Mouse (Mus musculus): Measurements from ENCODE around the gene Tbc1d4. TPM values are rescaled to one million over a fixed set of nuclear protein-coding genes. Genes with fewer than 3 reads are reported as not detected.

Tbc1d4 gene
- polyA plus RNA-seq, 1 experiment from 2014 or later = 11.1 TPM

- 41% methylated on average over 7 of the region's 7 CpGs for WGBS
- Histone ChIP-seq H3K9ac (no peak overlapping the region), H3K4me3 (no peak overlapping the region), H3K27me3 (no peaks in the 10 kb centered on the region), H3K36me3 (no peaks in the 10 kb centered on the region), H3K27ac (no peak overlapping the region), H3K9me3 (no peaks in the 10 kb centered on the region), H3K4me2 (replicated peaks) (no peak overlapping the region), H3K4me1 (no peaks in the 10 kb centered on the region)
- no peak for ATAC-seq (ENCODE audit: insufficient number of reproducible peaks, insufficient read depth, low FRiP score, low TSS enrichment)
Measured at GRCm38 (mm10) chr14:101507956-101508355, 101.0 kb downstream of the Tbc1d4 start.

GRCm38 (mm10) chr14:101507146-101507545, 101.8 kb downstream of the Tbc1d4 start:
- Histone ChIP-seq H3K36me3 (no peaks in the 10 kb centered on the region), H3K9me3 (no peaks in the 10 kb centered on the region), H3K9ac (no peak overlapping the region), H3K4me3 (no peak overlapping the region), H3K4me2 (replicated peaks) (no peak overlapping the region), H3K27ac (no peak overlapping the region), H3K4me1 (no peaks in the 10 kb centered on the region), H3K27me3 (no peaks in the 10 kb centered on the region)
- ATAC-seq (ENCODE audit: insufficient number of reproducible peaks, insufficient read depth, low FRiP score, low TSS enrichment) = no peak
- WGBS = 80% methylated on average over 17 of the region's 17 CpGs

- no peaks in the 10 kb centered on the region for H3K4me1 ChIP-seq
- no peaks in the 10 kb centered on the region for H3K27me3 ChIP-seq
- H3K4me3 ChIP-seq = no peak overlapping the region
- no peaks in the 10 kb centered on the region for H3K9me3 ChIP-seq
- no peak overlapping the region for H3K9ac ChIP-seq
- H3K36me3 ChIP-seq = no peaks in the 10 kb centered on the region
- no peak overlapping the region for H3K27ac ChIP-seq
- no peak overlapping the region for H3K4me2 ChIP-seq (replicated peaks)
- ATAC-seq (ENCODE audit: insufficient number of reproducible peaks, insufficient read depth, low FRiP score, low TSS enrichment) = no peak
Measured at GRCm38 (mm10) chr14:101505805-101506204, 103.2 kb downstream of the Tbc1d4 start.

DNA sequence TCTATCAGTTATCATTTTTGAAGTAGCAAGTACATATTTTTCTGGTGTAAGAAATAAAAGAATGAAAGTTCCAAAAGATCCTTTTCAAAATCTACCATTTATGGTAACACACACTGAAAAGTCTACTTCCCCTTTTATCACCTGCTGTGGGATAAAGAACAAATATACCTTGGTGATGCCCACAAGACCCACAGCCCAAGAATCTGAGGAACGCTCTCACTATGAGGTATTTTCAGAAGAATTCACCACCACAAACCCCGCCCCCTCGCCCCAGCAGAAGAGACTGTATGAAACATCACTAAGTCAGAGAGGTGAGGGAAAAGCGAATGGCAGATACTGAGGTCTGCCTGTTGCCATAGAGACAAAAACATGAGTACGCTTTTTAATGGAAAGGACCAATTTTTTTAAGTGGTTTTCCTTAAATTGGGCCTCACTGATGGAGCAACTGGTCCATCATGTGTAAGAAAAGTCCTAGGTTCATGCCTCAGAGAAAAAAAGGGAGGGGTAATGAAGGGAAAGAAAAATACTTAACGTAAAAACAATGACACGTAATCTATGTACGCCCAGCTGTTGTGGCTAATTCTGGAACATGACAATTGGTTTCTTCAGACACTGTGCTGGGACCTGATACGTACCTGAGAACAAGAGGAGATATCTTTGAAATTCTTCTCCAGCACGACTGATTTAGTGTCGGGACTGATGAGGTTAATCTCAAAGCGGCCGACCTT, 104.4 kb downstream of the Tbc1d4 start:
- Histone ChIP-seq H3K4me2 (replicated peaks) (no peak overlapping the region), H3K9ac (no peak overlapping the region), H3K27me3 (no peaks in the 10 kb centered on the region), H3K4me1 (no peaks in the 10 kb centered on the region), H3K36me3 (no peaks in the 10 kb centered on the region), H3K4me3 (no peak overlapping the region), H3K27ac (no peak overlapping the region), H3K9me3 (no peaks in the 10 kb centered on the region)
- 87% methylated on average over 13 of the region's 13 CpGs for WGBS
- ATAC-seq (ENCODE audit: insufficient number of reproducible peaks, insufficient read depth, low FRiP score, low TSS enrichment) = no peak

DNA sequence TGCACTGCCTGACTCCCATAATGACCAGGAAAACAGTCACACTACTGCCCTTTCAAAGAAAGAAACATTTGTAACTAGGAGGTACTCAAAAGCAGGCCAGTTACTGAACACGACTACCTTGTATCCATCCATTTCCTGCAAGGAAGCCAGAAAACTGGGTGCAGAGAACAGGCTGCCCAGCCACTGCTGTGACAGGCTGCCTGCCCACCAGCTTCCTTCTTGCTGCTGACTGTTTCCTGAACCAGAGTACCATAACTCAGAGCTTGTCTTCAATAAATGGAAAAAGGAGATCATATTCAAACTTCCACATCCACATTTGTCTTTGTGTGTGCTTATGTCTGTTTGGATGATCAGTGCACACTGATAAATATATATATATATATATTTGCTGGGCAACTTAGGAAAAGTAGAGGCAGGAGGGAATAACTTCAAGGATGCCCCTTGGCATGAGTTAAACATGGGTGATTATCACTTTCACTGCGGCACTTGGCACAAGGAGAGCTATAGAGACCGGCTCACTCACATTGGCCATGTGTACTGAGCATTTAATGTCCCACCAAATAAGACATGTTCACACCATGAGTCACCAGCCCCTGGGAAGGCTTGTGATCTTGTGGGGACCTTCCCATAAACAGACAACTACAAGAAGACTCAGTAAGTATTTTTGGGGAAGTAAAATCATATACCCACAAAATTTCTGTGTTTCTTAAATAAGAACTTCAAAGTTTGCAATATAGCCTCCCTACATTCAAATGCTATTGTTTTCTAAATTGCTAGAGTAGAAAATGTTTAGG, 105.6 kb downstream of the Tbc1d4 start:
- H3K27me3 ChIP-seq = no peaks in the 10 kb centered on the region
- 81% methylated on average over 3 of the region's 3 CpGs for WGBS
- no peak for ATAC-seq (ENCODE audit: insufficient number of reproducible peaks, insufficient read depth, low FRiP score, low TSS enrichment)
- no peak overlapping the region for H3K4me3 ChIP-seq
- H3K4me2 ChIP-seq (replicated peaks) = no peak overlapping the region
- H3K27ac ChIP-seq = no peak overlapping the region
- no peaks in the 10 kb centered on the region for H3K4me1 ChIP-seq
- no peaks in the 10 kb centered on the region for H3K36me3 ChIP-seq
- H3K9ac ChIP-seq = no peak overlapping the region
- no peaks in the 10 kb centered on the region for H3K9me3 ChIP-seq

DNA sequence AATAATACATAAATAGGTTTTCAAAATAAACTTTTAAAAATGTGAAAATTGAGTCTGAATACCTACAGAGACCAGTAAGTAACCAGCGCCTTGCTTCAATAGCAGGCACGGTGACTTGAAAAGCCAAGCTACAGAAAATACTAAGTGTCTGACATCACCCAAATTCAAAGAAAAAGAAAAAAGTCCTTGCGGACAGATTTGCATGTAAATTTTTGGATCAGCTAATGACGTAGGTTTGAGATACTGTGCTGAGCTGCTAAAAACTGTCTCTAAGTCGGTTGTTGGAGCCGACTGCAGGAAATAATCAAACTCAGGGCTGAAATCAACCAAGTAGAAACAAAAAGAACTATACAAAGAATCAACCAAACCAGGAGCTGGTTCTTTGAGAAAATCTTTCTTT, 107.1 kb downstream of the Tbc1d4 start:
- Histone ChIP-seq H3K4me1 (no peaks in the 10 kb centered on the region), H3K9me3 (no peaks in the 10 kb centered on the region), H3K4me2 (replicated peaks) (no peak overlapping the region), H3K9ac (no peak overlapping the region), H3K27me3 (no peaks in the 10 kb centered on the region), H3K36me3 (no peaks in the 10 kb centered on the region), H3K27ac (no peak overlapping the region), H3K4me3 (no peak overlapping the region)
- ATAC-seq (ENCODE audit: insufficient number of reproducible peaks, insufficient read depth, low FRiP score, low TSS enrichment) = no peak
- WGBS = 79% methylated on average over 6 of the region's 6 CpGs

DNA sequence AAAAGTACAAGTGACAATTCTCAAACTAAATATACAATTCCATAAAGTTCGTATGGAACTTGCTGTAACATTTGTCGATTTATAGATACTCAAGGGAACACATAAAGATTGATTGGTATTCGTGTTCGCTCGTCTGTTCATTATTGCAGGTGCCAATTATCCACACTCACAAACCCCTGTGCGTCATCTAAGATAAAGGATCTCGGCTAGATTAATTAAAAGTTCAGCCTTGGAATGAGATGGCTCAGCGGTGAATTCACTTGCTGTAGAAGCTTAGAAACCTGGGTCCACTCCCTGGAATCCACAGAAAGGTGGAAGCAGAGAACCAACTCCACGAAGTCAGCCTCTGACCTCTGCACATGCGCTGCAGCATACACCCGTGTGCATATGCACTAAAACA, 107.5 kb downstream of the Tbc1d4 start:
- no peak overlapping the region for H3K4me3 ChIP-seq
- H3K4me2 ChIP-seq (replicated peaks) = no peak overlapping the region
- H3K9ac ChIP-seq = no peak overlapping the region
- 87% methylated on average over 11 of the region's 11 CpGs for WGBS
- no peak overlapping the region for H3K27ac ChIP-seq
- no peaks in the 10 kb centered on the region for H3K27me3 ChIP-seq
- no peaks in the 10 kb centered on the region for H3K4me1 ChIP-seq
- no peaks in the 10 kb centered on the region for H3K9me3 ChIP-seq
- no peak for ATAC-seq (ENCODE audit: insufficient number of reproducible peaks, insufficient read depth, low FRiP score, low TSS enrichment)
- no peaks in the 10 kb centered on the region for H3K36me3 ChIP-seq

DNA sequence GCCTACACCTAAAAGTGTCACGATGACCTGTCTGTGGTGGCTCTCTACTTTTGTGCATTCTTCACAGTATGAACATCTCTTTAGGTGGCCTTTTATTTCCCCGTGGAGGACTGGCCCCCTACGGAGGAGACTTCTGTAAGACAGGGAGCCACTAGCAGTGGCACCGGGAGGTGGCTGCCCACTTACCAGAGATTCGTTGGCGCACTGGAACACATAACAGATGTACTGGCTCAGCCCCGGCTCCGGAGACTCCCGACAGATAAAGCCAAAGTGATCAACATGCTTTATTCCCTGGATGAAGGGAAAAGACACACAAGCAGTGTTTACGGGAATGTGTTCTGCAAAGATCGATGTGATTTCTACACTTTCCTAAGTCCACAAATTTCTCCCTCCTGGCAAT, 108.2 kb downstream of the Tbc1d4 start:
- no peak overlapping the region for H3K27ac ChIP-seq
- ATAC-seq (ENCODE audit: insufficient number of reproducible peaks, insufficient read depth, low FRiP score, low TSS enrichment) = no peak

DNA sequence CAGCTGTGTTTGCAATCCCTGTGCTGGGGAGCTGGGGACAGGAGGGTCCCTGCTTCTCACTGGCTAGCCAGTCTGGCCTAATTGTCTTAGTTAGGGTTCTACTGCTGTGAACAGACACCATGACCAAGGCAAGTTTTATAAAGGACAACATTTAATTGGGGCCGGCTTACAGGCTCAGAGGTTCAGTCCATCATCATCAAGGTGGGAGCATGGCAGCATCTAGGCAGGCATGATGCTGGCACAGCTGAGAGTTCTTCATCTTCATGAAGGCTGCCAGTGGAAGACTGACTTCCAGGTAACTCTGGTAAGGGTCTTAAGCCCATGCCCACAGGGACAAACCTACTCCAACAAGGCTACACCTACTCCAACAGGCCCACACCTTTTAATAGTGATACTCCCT, 109.2 kb downstream of the Tbc1d4 start:
- 96% methylated on average over 1 of the region's 1 CpGs for WGBS
- no peak overlapping the region for H3K27ac ChIP-seq
- H3K9ac ChIP-seq = no peak overlapping the region
- no peaks in the 10 kb centered on the region for H3K36me3 ChIP-seq
- H3K4me3 ChIP-seq = no peak overlapping the region
- H3K27me3 ChIP-seq = no peaks in the 10 kb centered on the region
- no peak overlapping the region for H3K4me2 ChIP-seq (replicated peaks)
- no peak for ATAC-seq (ENCODE audit: insufficient number of reproducible peaks, insufficient read depth, low FRiP score, low TSS enrichment)
- H3K9me3 ChIP-seq = no peaks in the 10 kb centered on the region
- no peaks in the 10 kb centered on the region for H3K4me1 ChIP-seq

More for the DNA sequence above, 108.2 kb downstream of the Tbc1d4 start:
- Histone ChIP-seq H3K4me1 (no peaks in the 10 kb centered on the region), H3K4me2 (replicated peaks) (no peak overlapping the region), H3K9me3 (no peaks in the 10 kb centered on the region), H3K27me3 (no peaks in the 10 kb centered on the region), H3K4me3 (no peak overlapping the region), H3K9ac (no peak overlapping the region), H3K36me3 (no peaks in the 10 kb centered on the region)
- 76% methylated on average over 11 of the region's 11 CpGs for WGBS

GRCm38 (mm10) chr14:101488264-101488810, 120.7 kb downstream of the Tbc1d4 start:
- Histone ChIP-seq H3K4me3 (no peak overlapping the region), H3K9ac (no peak overlapping the region), H3K4me1 (no peaks in the 10 kb centered on the region), H3K36me3 (no peaks in the 10 kb centered on the region), H3K4me2 (replicated peaks) (no peak overlapping the region), H3K27ac (no peak overlapping the region), H3K27me3 (no peaks in the 10 kb centered on the region), H3K9me3 (no peaks in the 10 kb centered on the region)
- no peak for ATAC-seq (ENCODE audit: insufficient number of reproducible peaks, insufficient read depth, low FRiP score, low TSS enrichment)
- 54% methylated on average over 15 of the region's 15 CpGs for WGBS

DNA sequence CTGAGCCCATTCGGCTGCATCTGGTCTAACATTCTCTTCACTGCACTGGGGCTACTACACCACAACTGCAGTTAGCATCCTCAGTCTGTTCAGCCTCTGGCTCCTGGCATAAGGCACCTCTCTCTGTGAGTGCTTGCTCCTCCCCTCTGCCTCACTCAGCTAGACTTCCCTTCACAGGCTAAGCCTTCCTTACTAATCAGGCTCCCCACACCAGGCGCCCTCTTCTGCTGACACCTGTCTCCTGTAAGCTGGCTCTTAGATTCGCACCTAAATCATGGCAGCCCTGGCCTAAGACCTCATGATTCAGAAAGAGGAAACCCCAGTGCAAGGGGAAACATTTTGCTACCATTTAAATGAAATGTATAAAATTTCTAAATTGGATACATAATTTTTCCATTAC, 122.4 kb downstream of the Tbc1d4 start:
- ATAC-seq (ENCODE audit: insufficient number of reproducible peaks, insufficient read depth, low FRiP score, low TSS enrichment) = no peak
- Histone ChIP-seq H3K9me3 (no peaks in the 10 kb centered on the region), H3K36me3 (no peaks in the 10 kb centered on the region), H3K4me3 (no peak overlapping the region), H3K4me2 (replicated peaks) (no peak overlapping the region), H3K9ac (no peak overlapping the region), H3K27me3 (no peaks in the 10 kb centered on the region), H3K27ac (no peak overlapping the region), H3K4me1 (no peaks in the 10 kb centered on the region)
- WGBS = 64% methylated on average over 3 of the region's 3 CpGs

GRCm38 (mm10) chr14:101483230-101483629, 125.8 kb downstream of the Tbc1d4 start:
- H3K4me1 ChIP-seq = no peaks in the 10 kb centered on the region
- 85% methylated on average over 4 of the region's 4 CpGs for WGBS
- no peaks in the 10 kb centered on the region for H3K36me3 ChIP-seq
- no peak overlapping the region for H3K9ac ChIP-seq
- no peaks in the 10 kb centered on the region for H3K9me3 ChIP-seq
- H3K27me3 ChIP-seq = no peaks in the 10 kb centered on the region
- ATAC-seq (ENCODE audit: insufficient number of reproducible peaks, insufficient read depth, low FRiP score, low TSS enrichment) = no peak
- H3K4me2 ChIP-seq (replicated peaks) = no peak overlapping the region
- H3K4me3 ChIP-seq = no peak overlapping the region
- H3K27ac ChIP-seq = no peak overlapping the region
